Mouse (Mus musculus): Measurements from ENCODE around the gene Dnajb5. TPM values are rescaled to one million over a fixed set of nuclear protein-coding genes. Genes with fewer than 3 reads are reported as not detected.
"Not testable (repeated sequence)": the region's sequence is repeated elsewhere in the genome, so short reads cannot be mapped to it uniquely, and the experiment has no call there.

Gene Dnajb5
- total RNA-seq, 2 experiments from 2014 or later = 95.5 to 101 TPM

GRCm38 (mm10) chr4:42969304-42969703, 19.7 kb downstream of the Dnajb5 start, which contains the start of gene 1700022I11Rik:
Gene 1700022I11Rik (plus strand): TSS chr4:42969604.
- DNase-seq = no peak

- no peak for DNase-seq
These were observed 23.3 kb downstream of the Dnajb5 start for GRCm38 (mm10) chr4:42972952-42973351.

GRCm38 (mm10) chr4:42973868-42974267, 24.3 kb downstream of the Dnajb5 start:
- DNase-seq = no peak

- no peak for DNase-seq
These were observed 28.4 kb downstream of the Dnajb5 start for GRCm38 (mm10) chr4:42978062-42978461.

- not testable (repeated sequence) for DNase-seq
These were observed 30.9 kb downstream of the Dnajb5 start for GRCm38 (mm10) chr4:42980467-42980866.

- no peak for DNase-seq
These were observed 38.7 kb downstream of the Dnajb5 start for GRCm38 (mm10) chr4:42988296-42988695.

- peak in 1 of 2 experiments; percentile 26 for DNase-seq
These were observed 48.4 kb downstream of the Dnajb5 start for GRCm38 (mm10) chr4:42998022-42998421.

- peak; percentile 81 to 83 for DNase-seq
These were observed 50.0 kb downstream of the Dnajb5 start for GRCm38 (mm10) chr4:42999451-43000140.

GRCm38 (mm10) chr4:43000141-43000986, 50.8 kb downstream of the Dnajb5 start, which contains the start of gene Vcp:
Gene Vcp (minus strand): TSS chr4:43000507.
- DNase-seq = peak; percentile 99

GRCm38 (mm10) chr4:43001272-43001671, 51.7 kb downstream of the Dnajb5 start:
- no peak for DNase-seq

GRCm38 (mm10) chr4:43002756-43003439, 53.3 kb downstream of the Dnajb5 start:
- no peak for DNase-seq

GRCm38 (mm10) chr4:43004951-43005350, 55.3 kb downstream of the Dnajb5 start:
- no peak for DNase-seq

- peak; percentile 53 to 63 for DNase-seq
These were observed 56.2 kb downstream of the Dnajb5 start for GRCm38 (mm10) chr4:43005765-43006164.

Other genes starting within 250 kb of the Dnajb5 start
- gene 4930578G10Rik, start 214.3 kb upstream of the Dnajb5 start, total RNA-seq (2021) = not detected
- gene Ccl19, start 193.2 kb upstream of the Dnajb5 start, total RNA-seq (2021) = 1 to 10 TPM; 1.2 to 4.2 TPM
- gene Ccl21a, start 175.8 kb upstream of the Dnajb5 start, total RNA-seq (2021) = 10 to 100 TPM; 43.5 to 98.2 TPM
- not detected for gene Fam205a1, start 95.9 kb upstream of the Dnajb5 start, total RNA-seq (2021)
- not detected for gene Gm12394, start 93.0 kb upstream of the Dnajb5 start, total RNA-seq (2021)
- 10 to 100 TPM; 12.2 to 12.9 TPM for gene Fam205c, start 75.6 kb upstream of the Dnajb5 start, total RNA-seq (2021)
- gene Phf24, start 33.2 kb upstream of the Dnajb5 start, total RNA-seq (2021) = 1 to 10 TPM; 6.5 to 7.7 TPM
- gene 1700022I11Rik, start 19.8 kb downstream of the Dnajb5 start, total RNA-seq (2021) = not detected
- 100 to 1,000 TPM; 272 to 273 TPM for gene Vcp, start 50.7 kb downstream of the Dnajb5 start, total RNA-seq (2021)
- 1 to 10 TPM; 1.6 to 2.9 TPM for gene Fancg, start 60.7 kb downstream of the Dnajb5 start, total RNA-seq (2021)
- 10 to 100 TPM; 20.5 to 24.4 TPM for gene Pigo, start 76.0 kb downstream of the Dnajb5 start, total RNA-seq (2021)
- gene Stoml2, start 81.9 kb downstream of the Dnajb5 start, total RNA-seq (2021) = 100 to 1,000 TPM; 107 to 113 TPM
- 10 to 100 TPM; 27.7 to 30.7 TPM for gene Fam214b, start 96.4 kb downstream of the Dnajb5 start, total RNA-seq (2021)
- 10 to 100 TPM in 1 of 2 experiments, 1 to 10 TPM in 1; 9.0 to 10.9 TPM for gene Unc13b, start 109.1 kb downstream of the Dnajb5 start, total RNA-seq (2021)